Mouse (Mus musculus) adrenal gland, postnatal 10 days (tissue): ENCODE data around the gene Rbm45. TPM values are rescaled to one million over a fixed set of nuclear protein-coding genes. Genes with fewer than 3 reads are reported as not detected.
A peak's percentile ranks its signal among the peaks of the same experiment; 100 is the strongest.

Experiments
- DNase-seq: peaks from one replicate; pipeline ENCODE4 v3.0.0; 2021; ENCODE audit warnings: mixed read lengths
- long read RNA-seq, 2 experiments: library from polyadenylated mRNA; stranded (forward); transcript quantifications; one replicate each; pipeline ENCODE4 v2.0.0; 2021
- total RNA-seq, 2 experiments: library from RNA; stranded (reverse); gene quantifications; 2 replicates each; pipeline ENCODE4 v1.2.3; 2021

Rbm45 gene
- total RNA-seq = 10 to 100 TPM; 35.0 to 35.6 TPM
- long read RNA-seq, experiment 1, transcript Rbm45-201 (10 exons, 1,898 nt) = major isoform, 22 of 23 reads
- long read RNA-seq, experiment 1, partial matches to known transcripts = 0 of 23 reads
- long read RNA-seq, experiment 1, other reads (novel, unspliced or antisense) = 1 of 23 reads
- long read RNA-seq, experiment 2, transcript Rbm45-201 (10 exons, 1,898 nt) = major isoform, 12 of 14 reads
- long read RNA-seq, experiment 2, partial matches to known transcripts = 1 of 14 reads
- long read RNA-seq, experiment 2, other reads (novel, unspliced or antisense) = 1 of 14 reads

DNA sequence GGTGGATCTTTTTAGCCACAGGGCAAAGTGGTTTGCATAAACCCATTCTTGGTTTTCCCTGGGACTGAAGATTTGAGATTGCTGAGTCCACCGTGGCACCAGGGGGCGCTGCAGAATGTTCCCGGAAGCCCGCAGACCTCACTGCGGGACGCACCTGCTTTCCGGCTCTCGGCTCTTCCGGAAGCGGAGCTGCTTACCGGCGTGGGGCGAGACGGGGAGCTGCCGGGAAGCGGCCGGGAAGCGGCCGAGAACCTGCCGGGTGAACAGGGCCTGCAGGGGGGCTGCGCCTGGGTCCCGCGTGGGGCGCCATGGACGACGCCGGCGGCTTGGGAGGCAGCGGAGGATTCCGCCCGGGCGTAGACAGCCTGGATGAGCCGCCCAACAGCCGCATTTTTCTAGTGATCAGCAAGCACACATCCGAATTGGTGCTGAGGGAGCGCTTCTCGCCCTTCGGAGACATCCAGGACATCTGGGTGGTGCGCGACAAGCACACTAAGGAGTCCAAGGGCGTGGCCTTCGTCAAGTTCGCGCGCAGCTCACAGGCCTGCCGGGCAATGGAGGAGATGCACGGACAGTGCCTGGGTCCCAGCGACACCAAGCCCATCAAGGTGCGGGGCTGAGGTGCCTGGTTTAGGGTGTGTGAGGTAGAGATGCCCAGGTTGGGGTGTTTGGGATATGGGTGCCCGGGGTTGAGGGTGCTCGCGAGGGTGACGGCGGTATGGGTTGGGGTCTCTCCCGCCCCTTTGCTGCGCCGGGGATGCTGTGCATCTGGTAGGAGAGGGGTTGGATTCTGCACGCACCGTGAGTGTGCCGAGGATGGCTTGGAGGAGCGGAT, at the start of gene Rbm45:
Gene Rbm45 (plus strand): TSS at position 164 of the 835 bp plus-strand sequence.
- DNase-seq = peak; percentile 93

DNA sequence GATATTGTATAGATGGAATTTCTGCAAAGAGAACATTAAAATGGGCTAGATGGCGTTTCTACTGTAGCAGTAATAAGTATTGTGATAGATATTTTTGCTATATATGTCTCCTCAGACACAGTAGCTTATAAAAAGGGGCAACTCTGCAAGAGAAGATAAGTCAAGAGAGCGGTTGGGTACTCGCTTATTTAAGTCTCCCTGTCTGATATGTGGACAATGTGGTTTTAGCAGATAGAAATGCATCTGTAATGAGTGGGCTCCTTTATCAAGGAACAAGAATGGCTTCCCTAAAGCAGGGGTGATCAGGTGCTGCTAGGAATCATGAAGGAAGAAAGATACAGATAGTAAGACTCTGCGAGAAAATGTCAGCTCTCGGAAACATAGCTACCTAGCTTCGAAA, 49.4 kb upstream of the Rbm45 start:
- DNase-seq = no peak

DNA sequence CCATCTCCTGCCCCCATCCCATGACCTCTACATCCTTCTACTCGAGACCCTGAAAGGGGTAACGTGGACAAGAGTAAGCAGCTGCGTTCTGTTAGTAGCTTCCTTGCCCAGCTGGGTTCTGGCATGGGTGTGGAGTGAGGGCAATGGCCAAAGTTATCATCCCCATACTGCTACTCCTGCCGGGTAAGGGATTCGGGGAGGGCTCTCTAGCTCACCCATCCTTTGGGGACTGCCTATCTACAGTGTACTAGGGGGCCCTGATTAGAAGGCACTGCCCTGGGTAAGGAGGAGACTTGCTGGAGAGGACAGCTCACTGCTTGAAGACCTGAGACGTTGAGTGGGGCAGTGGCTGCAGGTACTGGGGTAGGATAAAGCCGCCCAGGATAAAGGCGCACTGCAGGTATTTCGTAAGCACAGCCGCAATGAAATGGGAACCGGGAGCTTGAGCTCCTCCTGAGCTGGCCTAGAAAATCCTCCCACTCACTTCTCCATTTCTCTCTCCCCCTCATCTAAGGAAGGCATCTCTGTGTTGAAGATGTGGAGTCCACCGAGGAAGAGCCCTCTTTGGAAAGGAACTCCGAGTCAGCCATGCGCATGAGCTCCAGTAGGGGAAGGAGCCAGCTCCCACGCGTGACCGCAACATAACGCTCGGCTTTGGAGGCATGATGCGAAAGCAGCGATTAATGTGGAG, 46.5 kb upstream of the Rbm45 start:
- no peak for DNase-seq

DNA sequence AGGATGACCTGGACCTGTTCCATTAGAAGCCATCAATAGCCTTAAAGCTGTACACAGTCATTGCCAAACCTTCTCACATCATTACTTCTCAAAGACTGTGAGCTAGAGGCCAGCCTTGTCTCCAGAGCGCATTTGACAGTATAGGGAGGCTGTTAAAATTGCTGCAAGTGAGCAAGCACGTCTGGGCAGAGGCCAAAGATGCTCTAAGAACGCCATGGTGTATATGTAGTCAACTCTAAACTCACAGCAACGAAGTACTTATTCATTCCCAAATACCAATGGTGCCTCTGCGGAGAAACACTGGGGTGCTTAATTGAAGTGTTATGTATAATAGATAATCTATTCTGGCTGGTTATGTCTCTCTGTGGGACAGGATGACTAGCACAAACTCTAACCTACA, 45.3 kb upstream of the Rbm45 start:
- DNase-seq = no peak

DNA sequence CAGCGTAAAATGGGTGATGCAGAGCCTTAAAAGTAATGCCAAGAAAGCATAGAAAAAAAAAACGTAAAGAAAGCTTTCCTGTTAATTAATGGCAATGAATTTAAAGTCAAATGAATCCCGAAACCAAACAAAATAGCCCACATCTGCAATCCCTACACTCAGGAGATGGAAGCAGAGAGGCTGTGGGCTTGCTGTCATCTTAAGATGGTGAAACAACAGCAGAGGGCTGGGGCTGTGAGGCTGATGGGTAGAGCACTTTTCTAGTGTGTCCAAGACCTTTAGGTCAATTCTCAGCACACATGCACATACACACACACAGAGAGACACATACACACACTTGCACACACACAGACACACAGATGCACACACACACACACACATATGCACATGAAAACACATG, 43.6 kb upstream of the Rbm45 start:
- DNase-seq = no peak

DNA sequence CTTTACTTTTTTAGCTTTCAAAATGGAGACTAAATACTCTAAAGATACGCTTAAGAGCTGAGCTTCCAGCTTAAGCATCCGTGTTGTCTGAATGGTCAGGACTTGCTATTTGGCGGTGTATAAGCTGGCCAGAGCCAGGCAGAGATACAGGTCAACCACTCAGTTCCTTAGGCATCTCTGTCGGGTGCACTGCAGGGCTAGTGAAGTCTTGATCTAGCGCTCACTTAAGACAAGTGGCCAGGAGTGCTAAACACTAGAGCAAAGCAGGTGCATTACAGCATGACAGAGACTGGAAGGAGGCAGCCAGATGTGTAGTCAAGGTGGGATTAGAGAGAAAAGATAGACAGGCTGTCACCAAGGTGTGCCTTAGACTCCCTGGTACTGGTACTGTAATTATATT, 39.7 kb upstream of the Rbm45 start:
- no peak for DNase-seq

DNA sequence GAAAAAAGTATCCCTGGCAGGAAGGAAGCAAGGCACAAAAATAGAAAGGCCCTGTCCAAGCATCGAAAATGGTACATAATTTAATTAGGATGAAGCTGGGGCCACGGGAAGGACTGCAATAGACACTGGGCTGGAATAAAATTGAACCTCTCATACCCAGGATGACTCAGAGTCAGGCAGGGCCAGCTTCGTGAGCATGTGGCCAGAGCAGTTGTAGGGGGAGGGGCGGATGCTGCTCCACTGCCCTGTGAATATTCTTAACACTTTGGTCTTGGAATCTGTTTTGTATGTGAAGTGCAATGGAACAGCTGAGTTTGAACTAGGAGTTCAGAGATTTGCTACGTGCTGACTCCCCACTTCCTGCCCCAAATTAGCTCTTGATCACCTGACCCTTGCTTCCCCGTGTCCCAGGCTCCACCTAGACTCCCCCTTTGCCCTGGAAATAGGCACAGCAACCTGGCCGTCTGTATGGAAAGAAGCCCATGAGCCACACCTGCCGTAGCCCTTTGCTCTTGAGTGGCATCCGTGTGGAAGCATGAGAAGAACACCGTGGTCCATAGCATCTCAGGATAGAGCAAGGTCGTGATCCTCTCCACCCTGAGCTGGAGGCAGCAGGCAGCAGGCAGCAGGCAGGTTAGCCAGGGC, 37.5 kb upstream of the Rbm45 start:
- no peak for DNase-seq

DNA sequence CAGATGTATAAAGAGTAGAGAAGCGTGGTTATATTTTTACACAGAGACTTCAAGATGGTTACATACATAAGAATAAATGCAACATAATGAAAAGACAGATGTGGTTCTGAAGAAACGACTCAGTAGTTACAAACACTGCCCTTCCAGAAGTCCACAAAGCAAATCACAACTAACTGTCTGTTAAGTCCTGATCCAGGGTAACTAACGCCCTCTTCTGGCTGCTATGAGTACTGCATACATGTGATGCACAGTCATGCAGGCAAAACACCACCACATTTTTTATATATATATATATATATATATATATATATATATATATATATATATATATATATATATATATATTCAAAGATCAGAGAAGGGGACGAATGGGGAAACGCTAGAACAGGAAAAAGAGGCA, 35.2 kb upstream of the Rbm45 start:
- DNase-seq = peak; percentile 8

DNA sequence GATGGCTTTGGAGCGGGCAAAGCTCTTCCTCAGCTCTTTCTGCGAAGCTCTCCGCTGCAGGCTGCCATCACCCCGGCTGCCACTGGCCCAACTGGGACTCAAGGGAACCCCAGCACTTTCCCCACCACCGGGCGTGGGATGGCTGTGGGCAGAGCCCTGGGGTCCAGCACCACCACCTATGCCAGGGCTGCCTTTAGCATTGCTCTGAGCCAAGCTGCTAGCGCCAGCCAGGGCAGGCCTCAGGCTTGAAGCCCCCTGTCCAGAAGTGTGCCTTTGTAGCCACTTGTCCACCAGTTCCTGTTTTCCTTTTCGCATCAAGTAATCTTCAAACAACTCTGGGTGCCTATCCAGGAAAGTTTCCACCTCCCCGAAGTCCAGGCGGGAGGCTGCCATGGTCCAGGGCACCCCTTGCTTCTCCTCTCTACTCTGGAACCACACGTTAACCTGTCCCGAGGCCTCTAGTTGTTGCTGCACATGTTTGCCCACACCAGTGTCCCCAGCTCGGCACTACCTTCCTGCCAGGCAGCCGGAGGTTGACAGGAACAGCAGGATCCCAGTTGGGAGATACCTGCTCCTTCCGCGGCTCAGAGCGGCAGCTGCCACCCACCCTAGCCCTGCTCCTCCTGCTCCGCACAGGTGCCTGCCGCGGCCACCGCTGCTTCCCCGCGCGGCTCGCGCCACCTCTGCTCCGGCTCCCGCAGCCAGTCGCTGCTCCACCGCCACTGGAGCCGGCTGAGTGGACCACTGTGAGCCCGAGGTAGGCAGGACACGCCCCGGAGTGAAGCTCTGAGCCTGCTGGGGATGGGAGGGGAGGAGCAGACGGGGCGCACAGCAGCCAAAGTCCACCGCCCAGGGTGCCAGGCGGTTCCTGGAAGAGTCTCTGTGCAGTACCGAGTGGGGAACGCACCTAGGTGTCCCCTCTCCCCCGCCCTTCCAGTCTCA, 31.3 kb upstream of the Rbm45 start, which contains the start of gene Pde11a:
Gene Pde11a (minus strand): TSS at position 560 of the 942 bp plus-strand sequence.
- peak; percentile 56 for DNase-seq

DNA sequence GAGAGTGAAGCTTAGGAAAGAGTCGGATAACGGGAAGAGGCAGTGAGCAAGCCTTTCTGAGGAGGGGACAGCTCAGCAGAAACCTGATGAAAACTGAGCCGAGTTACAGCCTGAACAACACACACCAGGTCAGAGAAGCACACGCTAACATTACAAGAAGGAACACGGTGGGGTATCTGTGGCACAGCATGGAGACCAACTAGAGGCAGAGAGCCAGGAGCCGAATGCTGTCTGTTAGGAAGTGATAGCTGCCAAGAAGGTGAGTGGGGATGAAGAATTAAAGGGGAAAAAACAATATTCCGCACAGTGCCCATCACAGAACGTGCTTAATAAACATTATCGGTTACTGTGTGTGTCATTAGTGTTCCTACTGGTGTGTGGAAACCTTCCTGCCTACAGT, 27.6 kb upstream of the Rbm45 start:
- DNase-seq = no peak

DNA sequence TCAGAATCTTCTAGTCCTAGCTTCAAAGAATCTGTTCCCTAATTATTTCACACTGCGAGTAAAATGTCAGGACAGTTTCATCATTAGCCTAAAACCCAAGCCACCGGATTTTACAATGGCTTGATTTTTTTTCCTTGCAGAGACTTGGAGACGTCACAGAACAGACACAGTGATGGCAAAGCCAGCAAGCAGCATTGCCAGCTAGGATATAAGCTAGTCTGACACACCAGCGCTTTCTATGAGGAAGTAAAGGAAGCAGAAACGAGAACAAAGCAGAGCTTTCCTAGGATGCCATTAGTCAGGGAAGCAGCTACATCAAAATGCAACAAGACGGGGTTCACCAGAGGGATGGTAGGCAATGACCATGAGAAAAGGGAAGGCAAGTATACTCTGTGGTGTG, 21.9 kb upstream of the Rbm45 start:
- DNase-seq = no peak

DNA sequence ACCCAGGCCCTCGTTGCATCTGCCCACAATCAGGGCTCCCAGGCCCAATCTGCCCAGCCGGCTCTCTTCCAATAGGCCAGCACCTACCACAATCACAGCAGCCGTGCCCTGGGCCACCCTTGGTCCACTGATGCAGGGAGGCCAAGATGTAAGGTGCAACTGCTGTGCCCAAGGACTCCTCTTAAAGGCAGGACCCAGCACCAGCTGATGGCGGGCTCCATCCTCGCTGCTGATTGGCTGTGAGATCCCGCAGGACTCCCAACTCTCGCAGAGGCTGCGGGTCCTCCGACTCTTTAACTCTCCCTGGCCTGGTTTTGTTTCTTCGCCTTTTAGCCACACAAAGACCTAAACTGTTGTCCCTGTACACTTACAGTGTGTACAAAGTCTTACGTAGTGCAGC, 9.6 kb upstream of the Rbm45 start, which contains the start of gene Cyct:
Gene Cyct (minus strand): TSS at position 225 of the 400 bp plus-strand sequence.
- DNase-seq = no peak

DNA sequence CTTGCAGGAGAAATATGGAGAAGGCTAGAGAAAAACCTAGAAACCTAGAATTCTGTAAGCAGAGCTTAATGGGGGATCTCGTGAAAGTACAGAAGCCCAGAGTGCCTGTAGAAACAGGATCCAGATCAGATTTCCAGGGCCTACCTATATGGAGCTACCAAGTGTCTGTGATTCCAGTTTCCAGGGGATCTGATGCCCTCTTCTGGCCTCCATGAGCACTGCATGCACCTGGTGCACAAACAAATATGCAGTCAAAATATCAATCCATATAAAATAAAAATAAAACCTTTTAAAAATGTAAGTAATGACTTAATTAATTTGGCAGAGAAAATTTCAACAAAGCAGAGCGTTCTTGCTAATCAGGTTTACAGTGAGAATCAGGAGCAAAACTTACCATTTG, 7.7 kb upstream of the Rbm45 start:
- peak; percentile 35 for DNase-seq

DNA sequence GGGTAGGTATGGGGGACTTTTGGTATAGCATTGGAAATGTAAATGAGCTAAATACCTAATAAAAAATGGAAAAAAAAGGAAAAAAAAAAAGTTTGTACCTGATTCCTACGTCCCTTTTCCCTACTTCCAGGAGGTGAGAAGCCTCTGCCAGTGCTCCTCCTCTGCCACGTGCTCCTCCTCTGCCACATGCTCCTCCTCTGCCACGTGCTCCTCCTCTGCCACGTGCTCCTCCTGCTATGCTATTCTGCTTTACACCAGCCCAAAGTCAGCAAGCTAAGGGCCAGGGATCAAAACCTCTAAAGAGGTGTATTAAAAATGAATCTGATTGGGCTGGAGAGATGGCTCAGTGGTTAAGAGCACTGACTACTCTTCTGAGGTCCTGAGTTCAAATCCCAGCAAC, 4.0 kb upstream of the Rbm45 start:
- no peak for DNase-seq

DNA sequence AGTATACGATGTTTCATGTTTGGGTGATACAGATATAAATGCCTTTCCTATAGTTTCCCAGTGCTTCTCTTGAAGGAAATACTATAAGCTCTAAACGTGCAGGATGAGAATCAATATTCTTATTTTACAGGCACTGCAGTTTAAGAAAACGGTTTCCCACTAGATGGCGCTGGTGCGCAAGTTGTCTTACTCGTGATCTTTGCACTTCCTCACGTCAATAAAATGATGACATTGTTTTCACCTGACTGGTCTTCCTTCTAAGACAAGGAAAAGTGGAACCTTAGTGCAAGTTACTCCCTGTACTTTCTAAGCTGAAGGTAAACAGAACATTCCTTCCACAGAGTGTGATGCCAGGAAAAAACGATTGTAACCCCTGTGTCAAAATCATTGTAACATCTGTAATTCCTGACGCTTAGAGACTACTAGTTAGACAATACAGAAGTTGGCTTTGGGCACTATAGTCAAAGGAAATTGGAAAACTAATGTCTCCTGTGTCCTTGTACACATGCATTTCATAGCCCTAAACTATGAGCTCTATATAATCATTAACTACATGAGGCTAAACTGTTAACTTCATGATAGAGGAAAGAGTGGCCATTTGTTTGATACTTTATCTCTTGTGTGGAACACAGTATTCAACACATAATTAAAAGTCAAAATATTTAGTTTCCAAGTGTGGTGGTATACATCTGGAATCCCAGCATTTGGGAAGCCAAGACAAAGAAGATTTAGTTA, 2.4 kb upstream of the Rbm45 start:
- peak; percentile 89 for DNase-seq

DNA sequence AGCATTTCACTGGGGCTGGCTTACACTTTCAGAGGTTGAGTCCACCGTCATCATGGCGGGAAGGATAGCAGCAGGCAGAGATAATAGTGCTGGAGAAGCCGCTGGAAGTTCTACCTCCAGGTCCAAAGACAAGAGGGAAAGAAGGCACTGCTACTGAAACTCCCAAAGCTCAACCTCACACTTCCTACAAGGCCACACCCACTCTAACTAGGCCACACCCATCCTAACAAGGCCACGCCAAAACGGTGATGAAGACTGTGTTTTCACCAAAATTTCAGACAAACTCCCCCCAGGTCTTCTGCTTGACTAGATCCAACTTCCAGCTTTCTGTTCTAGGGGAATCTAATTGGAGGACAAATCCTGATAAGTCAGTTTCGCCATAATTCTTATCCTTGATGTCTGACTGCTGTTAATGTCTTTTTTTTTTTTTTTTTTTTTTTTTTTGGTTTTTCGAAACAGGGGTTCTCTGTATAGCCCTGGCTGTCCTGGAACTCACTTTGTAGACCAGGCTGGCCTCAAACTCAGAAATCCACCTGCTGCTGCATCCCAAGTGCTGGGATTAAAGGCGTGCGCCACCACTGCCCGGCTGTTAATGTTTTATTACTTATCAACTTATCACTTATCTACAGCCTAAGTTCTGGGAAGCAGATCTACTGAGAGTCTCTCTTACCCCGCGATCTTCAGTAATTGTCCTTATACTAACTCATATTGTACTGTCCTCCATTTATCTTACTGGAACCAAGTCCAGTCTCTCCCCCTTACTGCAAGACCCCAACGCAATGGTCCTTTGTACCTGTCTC, 723 bp upstream of the Rbm45 start:
- DNase-seq = no peak

DNA sequence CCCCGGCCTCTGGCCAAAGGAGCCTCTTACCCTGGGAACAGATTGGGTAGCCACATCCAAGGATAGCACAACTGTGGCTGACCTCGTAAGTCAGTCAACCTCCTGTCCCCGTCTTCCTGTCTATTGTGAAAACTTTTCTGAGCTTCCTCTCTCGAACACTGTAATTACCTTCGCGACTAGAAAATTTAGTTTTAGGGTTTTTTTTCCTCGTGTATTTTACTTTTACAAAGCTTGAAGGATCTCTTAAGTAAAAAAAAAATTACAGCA, 805 bp downstream of the Rbm45 start:
- peak; percentile 27 for DNase-seq

DNA sequence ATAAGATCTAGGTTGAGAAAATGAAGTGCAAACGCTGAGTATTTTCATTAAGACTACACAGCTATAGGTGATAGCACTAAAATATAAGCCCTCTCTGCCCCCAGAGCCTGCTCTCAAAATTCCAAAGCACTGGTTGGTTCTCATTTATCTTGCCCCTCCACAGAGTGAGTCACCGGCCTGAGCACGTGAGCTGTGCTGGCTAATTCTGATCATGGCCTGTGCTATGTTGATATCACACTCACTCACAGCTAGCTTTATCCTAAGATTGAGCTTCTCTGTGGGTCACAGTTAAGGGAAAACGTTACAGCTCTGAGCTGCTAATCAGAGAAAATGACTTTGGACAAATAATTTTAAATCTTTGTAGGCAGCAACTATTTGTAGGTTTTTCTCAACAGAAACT, 2.5 kb downstream of the Rbm45 start:
- DNase-seq = peak; percentile 38

DNA sequence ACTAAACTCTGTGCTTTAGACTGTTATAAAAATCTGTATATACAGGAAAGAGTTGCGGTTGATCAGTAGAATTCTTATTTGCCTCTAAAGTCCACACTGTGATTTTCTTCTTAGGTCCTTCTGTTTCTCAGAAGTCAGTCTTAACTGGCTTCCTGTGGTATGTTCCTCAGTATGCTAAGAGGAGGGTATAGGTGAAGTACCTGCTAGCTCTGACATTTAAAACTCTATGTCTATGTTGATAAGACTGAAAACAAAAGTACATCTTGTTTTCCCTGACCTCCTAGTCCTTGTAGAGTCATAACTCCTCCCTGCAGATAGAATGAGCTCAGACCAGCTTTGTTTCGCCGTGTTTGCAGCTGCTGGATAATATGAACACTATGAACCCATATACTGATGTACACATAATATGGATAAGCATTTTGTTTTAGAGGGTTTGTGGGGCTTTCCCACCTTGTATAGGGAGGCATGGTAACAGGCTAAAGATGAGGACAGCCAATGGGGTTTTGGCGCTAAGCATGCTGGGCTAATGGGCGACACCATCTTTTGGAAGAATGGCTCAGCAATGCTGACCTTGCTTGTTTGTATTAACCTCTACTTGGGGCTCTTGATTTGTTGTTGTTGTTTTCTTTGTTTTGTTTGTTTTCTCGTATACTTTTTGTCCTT, 4.9 kb downstream of the Rbm45 start:
- no peak for DNase-seq
